In genomic region chr15:79934776-79935175, GRCm38 (mm10) we compare ENCODE assay signal across 10 mouse cellular contexts. TPM values are rescaled to one million over a fixed set of nuclear protein-coding genes. Genes with fewer than 3 reads are reported as not detected.
A peak's percentile ranks its signal among the peaks of the same experiment; 100 is the strongest.
DNase-seq lines count a peak whose midpoint lies in the region; ATAC-seq and TF ChIP-seq lines count a peak whose summit lies in the region.
"Had no signal": no experiment of that assay in that cellular context is flagged by ENCODE, and none has a peak within 500 bp of the region (broad histone marks: within the 10 kb centered on the region; RNA-seq: fewer than 3 reads in every experiment).

No protein-coding gene starts in this region.

- peak overlapping the region; percentile 74 for H3K4me2 ChIP-seq in CH12.LX (ENCODE audit: insufficient read depth, low read depth, poor library complexity, severe bottlenecking)
- peak overlapping the region; percentile 83 for H3K4me2 ChIP-seq in embryonic facial prominence, embryonic 14.5 days (ENCODE audit: low read depth, low read length)
- H3K4me2 ChIP-seq in limb, embryonic 12.5 days = peak overlapping the region; percentile 27

- TF ChIP-seq EP300 in CH12.LX (IDR thresholded peaks at IDR 0.05; ENCODE audit: low read length) = peak; percentile 84

- H3K27me3 ChIP-seq in CH12.LX (replicated peaks) = no peaks in the 10 kb centered on the region
- peaks cover 26% of the 10 kb centered on the region for H3K27me3 ChIP-seq in embryonic facial prominence, embryonic 14.5 days (replicated peaks; ENCODE audit: control insufficient read depth, insufficient read depth, low read length)
- peaks cover 54% of the 10 kb centered on the region for H3K27me3 ChIP-seq in limb, embryonic 12.5 days

- in situ Hi-C loops in CH12.LX (cut with MboI; ENCODE audit: low pct_ligation_motif_present, low pct_unique_long_range_greater_than_20kb, low sequenced_read_pairs) = no loop called here

- no peak for ATAC-seq in cerebellum, adult (ENCODE audit: insufficient number of reproducible peaks, low FRiP score, low TSS enrichment)
- no peak for ATAC-seq in embryonic facial prominence, embryonic 14.5 days (ENCODE audit: low read depth)
- no peak for ATAC-seq in limb, embryonic 12.5 days (ENCODE audit: insufficient number of reproducible peaks, insufficient read depth, low FRiP score, low TSS enrichment, low read depth)

- TF ChIP-seq POLR2A in CH12.LX (IDR thresholded peaks at IDR 0.05; ENCODE audit: low read depth, low read length) = 0 out of 2 replicates have a peak, but pooled peaks have one; percentile 32

- H3K9me3 ChIP-seq in CH12.LX (replicated peaks; ENCODE audit: low read length) = no peaks in the 10 kb centered on the region
- H3K9me3 ChIP-seq in embryonic facial prominence, embryonic 14.5 days (ENCODE audit: control insufficient read depth, low read length) = no peaks in the 10 kb centered on the region
- no peaks in the 10 kb centered on the region for H3K9me3 ChIP-seq in limb, embryonic 12.5 days

- H3K9ac ChIP-seq in CH12.LX (ENCODE audit: insufficient read depth, low read depth) = peak overlapping the region; percentile 65
- no peak overlapping the region for H3K9ac ChIP-seq in embryonic facial prominence, embryonic 14.5 days (ENCODE audit: low read depth, low read length)
- H3K9ac ChIP-seq in limb, embryonic 12.5 days (replicated peaks) = no peak overlapping the region

- H3K4me3 ChIP-seq in CH12.LX (replicated peaks in 1 of 3; ENCODE audit: low read depth in 2 of 3, low read length in 2 of 3, poor library complexity in 1 of 3) = no peak overlapping the region
- peak overlapping the region; percentile 2; the same call in 1 of the 2 replicates for H3K4me3 ChIP-seq in embryonic facial prominence, embryonic 14.5 days (ENCODE audit: low read depth, low read length)
- no peak overlapping the region for H3K4me3 ChIP-seq in limb, embryonic 12.5 days (replicated peaks)

- H3K79me2 ChIP-seq in CH12.LX (replicated peaks; ENCODE audit: control insufficient read depth, extremely low read depth, insufficient read depth, poor library complexity, severe bottlenecking) = no peaks in the 10 kb centered on the region

- peaks cover 4 to 15% of the 10 kb centered on the region in 2 experiments for H3K36me3 ChIP-seq in CH12.LX (replicated peaks in 1 of 2; ENCODE audit: control insufficient read depth in 1 of 2, insufficient read depth in 1 of 2, low read length in 1 of 2)
- H3K36me3 ChIP-seq in embryonic facial prominence, embryonic 14.5 days (ENCODE audit: control insufficient read depth, insufficient read depth, low read length) = no peaks in the 10 kb centered on the region
- no peaks in the 10 kb centered on the region for H3K36me3 ChIP-seq in limb, embryonic 12.5 days

- peaks cover 12 to 38% of the 10 kb centered on the region in 2 experiments for H3K4me1 ChIP-seq in CH12.LX (ENCODE audit: control insufficient read depth in 1 of 2, insufficient read depth in 2 of 2)
- H3K4me1 ChIP-seq in embryonic facial prominence, embryonic 14.5 days (ENCODE audit: control insufficient read depth, insufficient read depth, low read length) = peaks cover 7% of the 10 kb centered on the region; the same call in 1 of the 2 replicates
- peaks cover 10% of the 10 kb centered on the region for H3K4me1 ChIP-seq in limb, embryonic 12.5 days (replicated peaks)

- DNase-seq in cerebellum, adult 9-10 months = peak; percentile 15
- DNase-seq in CH12.LX (ENCODE audit: extremely low read depth) = peak; percentile 81
- no peak for DNase-seq in embryonic facial prominence, embryonic 14.5 days (ENCODE audit: low spot score)
- DNase-seq in adrenal gland, adult (ENCODE audit: inconsistent age in 2 of 2, low spot score in 1 of 2) = no peak
- no peak for DNase-seq in c-Kit-positive CD71-positive TER-119-positive erythroid progenitor cells, embryonic 14.5 days (ENCODE audit: low spot score)
- no peak for DNase-seq in urinary bladder, postnatal 25 days (ENCODE audit: low spot score)
- DNase-seq: adrenal gland, adult 8-10 months; spleen, adult 18-20 months had no signal

- TF ChIP-seq RAD21 in CH12.LX (IDR thresholded peaks at IDR 0.05; ENCODE audit: low read depth, low read length) = no peak

- WGBS in embryonic facial prominence, embryonic 14.5 days = 4% methylated on average over 10 of the region's 10 CpGs
- WGBS in limb, embryonic 12.5 days = 4% methylated on average over 10 of the region's 10 CpGs

- peak overlapping the region; percentile 99; the same call in 1 of the 2 replicates for H3K27ac ChIP-seq in CH12.LX (ENCODE audit: insufficient read depth, low read depth)
- H3K27ac ChIP-seq in embryonic facial prominence, embryonic 14.5 days (replicated peaks; ENCODE audit: low read depth, low read length) = no peak overlapping the region
- H3K27ac ChIP-seq in limb, embryonic 12.5 days = no peak overlapping the region

- TF ChIP-seq CTCF in CH12.LX (conservative IDR thresholded peaks at IDR 0.05 in 1 of 2, IDR thresholded peaks at IDR 0.05 in 1 of 2; ENCODE audit: low read depth in 2 of 2, low read length in 2 of 2) = no peak

- dilution Hi-C loops in CH12.LX (cut with MboI; ENCODE audit: extremely low pct_ligation_motif_present, extremely low pct_unique_long_range_greater_than_20kb, low sequenced_read_pairs) = no loop called here

TF ChIP-seq in CH12.LX, 34 proteins besides CTCF, POLR2A, EP300 and RAD21 (continues in another document):
- TF ChIP-seq PAX5 (IDR thresholded peaks at IDR 0.05; ENCODE audit: low read length) (no peak), IRF4 (IDR thresholded peaks at IDR 0.05; ENCODE audit: low read depth, low read length) (peak; percentile 87), NELFE (IDR thresholded peaks at IDR 0.05; ENCODE audit: low read depth, low read length) (no peak; the same call in 1 of the 2 replicates), ELF1 (IDR thresholded peaks at IDR 0.05; ENCODE audit: low read depth, low read length) (peak; percentile 62), JUN (IDR thresholded peaks at IDR 0.05; ENCODE audit: insufficient read depth, low read depth, low read length) (peak; percentile 47; the same call in 1 of the 2 replicates), CHD2 (IDR thresholded peaks at IDR 0.05; ENCODE audit: low read length) (peak; percentile 80), MAX (IDR thresholded peaks at IDR 0.05; ENCODE audit: low read length) (peak; percentile 66; the same call in 1 of the 2 replicates), POLR2AphosphoS2 (IDR thresholded peaks at IDR 0.05; ENCODE audit: low read depth, low read length) (no peak), NRF1 (IDR thresholded peaks at IDR 0.05; ENCODE audit: low read depth, low read length) (0 out of 2 replicates have a peak, but pooled peaks have one; percentile 23), CHD1 (IDR thresholded peaks at IDR 0.05; ENCODE audit: low read depth, low read length) (no peak), ZMIZ1 (IDR thresholded peaks at IDR 0.05; ENCODE audit: low read depth, low read length) (no peak), BHLHE40 (IDR thresholded peaks at IDR 0.05; ENCODE audit: low read depth, low read length) (peak; percentile 79), RCOR1 (conservative IDR thresholded peaks at IDR 0.05; ENCODE audit: low read depth, low read length) (0 out of 2 replicates have a peak, but pooled peaks have one; percentile 65), USF1 (IDR thresholded peaks at IDR 0.05; ENCODE audit: low read depth, low read length) (no peak), GABPA (IDR thresholded peaks at IDR 0.05; ENCODE audit: insufficient replicate concordance, low read depth, low read length) (no peak), ZNF384 (IDR thresholded peaks at IDR 0.05; ENCODE audit: low read depth, low read length) (no peak; the same call in 1 of the 2 replicates), TBP (conservative IDR thresholded peaks at IDR 0.05; ENCODE audit: low read depth, low read length) (peak; percentile 64; the same call in 1 of the 2 replicates), ETS1 (conservative IDR thresholded peaks at IDR 0.05; ENCODE audit: low read depth, low read length) (peak; percentile 96), MEF2A (IDR thresholded peaks at IDR 0.05; ENCODE audit: borderline replicate concordance, low read depth, low read length) (peak; percentile 94), E2F4 (IDR thresholded peaks at IDR 0.05; ENCODE audit: insufficient replicate concordance, low read depth, low read length) (no peak), ZC3H11A (IDR thresholded peaks at IDR 0.05; ENCODE audit: low read depth, low read length) (no peak), MYC (IDR thresholded peaks at IDR 0.05; ENCODE audit: low read depth, low read length) (0 out of 2 replicates have a peak, but pooled peaks have one; percentile 41), HCFC1 (IDR thresholded peaks at IDR 0.05; ENCODE audit: low read depth, low read length) (peak; percentile 50; the same call in 1 of the 2 replicates), JUND (conservative IDR thresholded peaks at IDR 0.05; ENCODE audit: low read depth, low read length) (peak; percentile 8; the same call in 1 of the 2 replicates), KAT2A (IDR thresholded peaks at IDR 0.05; ENCODE audit: insufficient replicate concordance, low read length) (0 out of 2 replicates have a peak, but pooled peaks have one; percentile 37), UBTF (IDR thresholded peaks at IDR 0.05; ENCODE audit: low read depth, low read length) (no peak), SIN3A (IDR thresholded peaks at IDR 0.05; ENCODE audit: low read length) (no peak; the same call in 1 of the 2 replicates), MXI1 (IDR thresholded peaks at IDR 0.05; ENCODE audit: low read depth, low read length) (no peak), SMC3 (IDR thresholded peaks at IDR 0.05; ENCODE audit: low read depth, low read length) (peak; percentile 25), MAFK (IDR thresholded peaks at IDR 0.05; ENCODE audit: insufficient replicate concordance, low read length) (peak; percentile 71; the same call in 1 of the 2 replicates), USF2 (conservative IDR thresholded peaks at IDR 0.05; ENCODE audit: low read depth, low read length) (no peak)

RNA-seq across cellular contexts. Expression of gene Cbx7, which starts 36.1 kb away (rescaled TPM):
- total RNA-seq in CH12.LX (2012; rRNA removed) (10.0 and 12.1 TPM in 2 replicates), CH12.LX (2014; rRNA removed) (5.6 and 8.1 TPM in 2 replicates)
- 12.4 and 14.7 TPM in 2 replicates for polyA plus RNA-seq in CH12.LX (2012; ENCODE audit: insufficient read length, low read depth)
- 1.5 and 1.8 TPM in 2 replicates for polyA plus RNA-seq in embryonic facial prominence, embryonic 14.5 days (2014; fragmentation: Nextera tagmentation; extraction: Ambion mirVana)
- polyA plus RNA-seq in limb, embryonic 12.5 days (2016; fragmentation: Nextera tagmentation; extraction: Ambion mirVana) = 2.0 and 2.5 TPM in 2 replicates

RNA-seq across cellular contexts. Expression of gene Apobec3, which starts 43.3 kb away (rescaled TPM):
- total RNA-seq in CH12.LX (2012; rRNA removed) = 3.9 and 4.7 TPM in 2 replicates
- total RNA-seq in CH12.LX (2014; rRNA removed) = 8.7 and 10.4 TPM in 2 replicates
- 94.3 and 98.5 TPM in 2 replicates for polyA plus RNA-seq in CH12.LX (2012; ENCODE audit: insufficient read length, low read depth)
- polyA plus RNA-seq in embryonic facial prominence, embryonic 14.5 days (2014; fragmentation: Nextera tagmentation; extraction: Ambion mirVana) = 16.1 and 17.3 TPM in 2 replicates
- 11.0 and 11.8 TPM in 2 replicates for polyA plus RNA-seq in limb, embryonic 12.5 days (2016; fragmentation: Nextera tagmentation; extraction: Ambion mirVana)

Comparison
In these comparisons a context has a peak if more than half of its experiments do, and no peak if none do; other contexts are left out.
1. DNase-seq: peak in cerebellum, adult 9-10 months (single experiment) and CH12.LX (single experiment); none in embryonic facial prominence, embryonic 14.5 days (single experiment), adrenal gland, adult (0 of 2), c-Kit-positive CD71-positive TER-119-positive erythroid progenitor cells, embryonic 14.5 days (single experiment) and urinary bladder, postnatal 25 days (single experiment).
2. H3K4me2 ChIP-seq: peak in every context shown above with its lines; median percentile 83 in embryonic facial prominence, embryonic 14.5 days; 74 in CH12.LX; 27 in limb, embryonic 12.5 days.